Mouse (Mus musculus) naive thymus-derived CD4-positive, alpha-beta T cell, adult 2 months (primary cell): ENCODE measurements around the gene Olfr418.
"Not testable (repeated sequence)": the region's sequence is repeated elsewhere in the genome, so short reads cannot be mapped to it uniquely, and the experiment has no call there.

ENCODE experiments used
- DNase-seq: peaks from one replicate; pipeline ENCODE4 v3.0.0-alpha.2; 2011; ENCODE audit warnings: low read depth

Olfr418 gene

DNA sequence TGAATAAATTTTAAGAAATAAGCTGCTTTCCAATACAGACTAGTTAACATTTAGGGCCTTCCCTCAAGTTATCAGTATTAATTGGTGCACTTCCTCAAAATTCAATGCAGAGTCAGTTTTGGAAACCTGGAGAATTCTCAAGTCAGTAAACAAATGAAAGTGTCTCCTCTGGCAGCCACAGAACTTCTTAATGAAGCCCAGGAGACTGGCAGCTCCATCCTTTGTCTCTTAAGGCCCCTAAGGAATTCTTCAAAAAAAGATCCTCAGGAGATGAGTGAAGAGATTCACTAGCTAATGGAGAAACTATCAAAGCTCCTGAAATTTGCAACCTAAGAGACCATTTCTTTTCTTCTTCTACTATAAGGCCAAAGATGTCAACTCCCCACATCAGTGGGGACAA is at the start of gene Olfr418:
Olfr418 (plus strand) TSS at position 301 of the 400 bp plus-strand sequence.
- no peak for DNase-seq

DNA sequence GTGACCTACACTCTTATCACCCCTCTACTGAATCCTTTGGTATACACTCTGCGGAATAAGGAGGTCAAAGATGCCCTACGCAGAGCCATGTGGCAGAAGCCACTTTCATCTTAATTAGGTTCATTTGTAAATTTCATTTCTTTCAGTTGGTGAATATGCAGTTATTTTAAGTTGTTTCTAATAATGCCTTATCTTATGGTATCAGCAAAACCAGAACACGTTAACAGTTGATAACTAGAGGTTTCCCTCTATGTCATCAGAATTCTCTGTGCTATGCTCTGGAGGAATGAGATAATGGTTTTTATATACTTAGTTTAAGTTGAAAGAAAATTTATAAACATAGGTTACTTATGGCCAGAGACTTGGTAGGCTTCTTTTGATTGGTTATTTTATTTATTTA is 49.3 kb upstream of the Olfr418 start:
- no peak for DNase-seq

DNA sequence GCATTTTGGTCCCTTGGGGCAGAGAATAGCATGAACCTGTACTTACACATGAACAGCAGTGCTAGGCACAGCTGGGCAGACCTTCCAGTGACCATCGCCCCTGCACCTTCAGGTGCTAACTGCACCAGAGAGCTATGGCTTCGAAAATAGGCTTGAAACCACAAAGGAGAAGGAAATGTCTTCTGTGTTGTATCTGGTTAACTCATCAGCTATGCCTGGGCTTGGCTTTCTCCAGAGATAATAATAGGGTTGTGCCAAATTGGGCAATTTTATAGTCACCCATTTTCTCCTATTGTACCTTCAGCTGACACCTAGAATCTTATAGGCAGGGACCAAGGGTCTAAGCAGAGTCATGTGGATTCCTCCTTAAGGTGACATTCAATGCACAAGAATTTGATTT is 38.7 kb upstream of the Olfr418 start, which contains the start of gene Fcer1a:
Fcer1a (minus strand) TSS at position 134 of the 400 bp plus-strand sequence.
- DNase-seq, result no peak

DNA sequence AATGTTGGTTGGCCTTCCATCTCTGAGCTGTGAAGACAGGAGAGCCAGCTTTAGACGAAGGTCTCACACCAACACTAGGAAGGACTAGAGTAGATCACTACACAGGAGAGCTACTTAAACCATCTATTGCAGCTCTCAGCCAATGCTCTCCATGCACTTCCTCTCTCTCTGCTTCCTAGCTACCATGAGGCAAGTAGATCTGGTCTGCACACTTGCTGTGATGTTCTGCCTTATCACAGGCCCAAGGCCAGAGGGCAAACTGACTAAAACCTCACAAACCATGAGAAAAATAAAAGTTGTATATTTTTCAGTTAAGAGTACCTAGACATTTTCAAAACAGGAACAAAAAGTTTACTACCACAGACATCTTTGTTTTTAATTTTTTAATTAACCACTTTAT is 28.8 kb upstream of the Olfr418 start:
- DNase-seq, result not testable (repeated sequence)

DNA sequence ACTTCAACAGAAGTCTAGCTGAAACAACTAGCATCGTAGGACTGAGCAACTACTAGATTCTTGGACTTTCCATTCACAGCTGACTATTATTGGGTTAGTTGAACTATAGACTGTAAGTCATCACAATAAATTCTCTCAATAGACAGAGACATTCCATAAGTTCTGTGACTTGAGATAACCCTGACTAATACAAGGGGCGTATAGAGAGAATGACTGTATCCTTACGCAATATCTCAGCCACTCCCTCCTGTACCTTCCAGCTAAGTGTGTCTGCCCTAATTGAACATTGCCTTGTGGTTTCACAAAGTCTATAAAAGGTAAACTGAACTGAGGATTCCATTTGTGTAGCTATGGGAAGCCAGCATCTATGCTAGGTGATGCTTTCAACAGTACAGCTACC is 15.9 kb upstream of the Olfr418 start:
- DNase-seq, result no peak

DNA sequence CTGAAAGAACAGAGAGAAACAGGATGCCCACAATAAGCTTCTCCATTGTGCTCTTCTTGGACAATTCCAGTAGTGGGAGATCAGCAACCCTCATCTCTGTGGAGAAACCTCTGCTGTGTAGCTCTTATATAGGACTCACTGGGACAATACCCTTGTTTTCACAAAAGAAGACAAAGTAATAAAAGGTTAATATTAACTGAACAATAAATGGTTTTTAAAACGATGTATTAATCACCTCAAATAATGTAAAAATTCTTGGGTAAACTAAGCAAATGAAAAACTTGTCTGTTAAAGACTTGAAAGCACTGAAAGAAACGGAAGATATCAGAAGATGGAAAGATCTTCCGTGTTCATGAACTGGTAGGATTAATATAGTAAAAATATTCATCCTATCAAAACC is 11.9 kb downstream of the Olfr418 start, which contains the start of gene Mptx2:
Mptx2 (minus strand) TSS at position 101 of the 400 bp plus-strand sequence.
- no peak for DNase-seq

DNA sequence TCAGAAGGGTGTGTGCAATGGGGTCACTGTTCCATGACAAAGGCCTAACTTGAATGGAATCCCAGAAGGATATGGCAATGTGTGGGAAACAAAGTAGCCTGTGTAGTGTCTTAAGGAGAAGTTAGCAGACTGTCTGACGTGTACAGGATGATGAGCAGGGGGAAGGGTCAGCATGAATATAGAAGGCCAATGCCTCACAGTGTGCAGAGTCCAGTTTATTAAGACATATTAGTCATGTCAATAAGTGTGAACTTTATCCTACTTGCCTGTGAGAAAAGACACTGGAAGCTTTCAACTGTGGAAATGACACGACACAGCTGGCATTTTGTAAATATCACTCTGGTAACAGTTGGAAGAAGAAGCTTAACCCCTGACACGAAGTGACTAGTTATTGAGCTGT is 37.0 kb downstream of the Olfr418 start:
- DNase-seq, result not testable (repeated sequence)

DNA sequence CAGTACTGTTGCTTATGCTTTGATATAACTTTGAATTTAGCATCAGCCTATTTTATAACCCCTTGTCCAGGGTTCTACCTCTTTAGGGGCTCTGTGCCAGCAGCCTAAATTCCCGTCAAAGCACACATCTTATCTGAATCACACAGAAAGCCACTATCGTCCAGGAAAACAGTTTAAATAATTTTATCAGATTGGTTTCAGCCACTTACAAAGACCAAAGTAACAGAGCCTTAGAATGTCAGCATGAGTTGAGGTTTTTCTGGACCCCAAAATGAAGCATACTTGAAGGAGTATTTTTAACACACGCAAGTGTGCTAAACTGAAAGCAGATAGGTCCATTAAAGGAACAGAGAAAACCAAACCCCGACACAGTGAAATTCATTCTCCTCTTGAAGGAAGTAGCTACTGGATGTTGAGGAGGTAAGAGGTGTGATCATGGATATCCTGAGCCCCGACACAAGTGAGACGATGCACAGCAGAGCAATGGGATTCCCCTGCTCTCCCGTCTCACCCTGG is 47.8 kb downstream of the Olfr418 start:
- DNase-seq, result not testable (repeated sequence)

DNA sequence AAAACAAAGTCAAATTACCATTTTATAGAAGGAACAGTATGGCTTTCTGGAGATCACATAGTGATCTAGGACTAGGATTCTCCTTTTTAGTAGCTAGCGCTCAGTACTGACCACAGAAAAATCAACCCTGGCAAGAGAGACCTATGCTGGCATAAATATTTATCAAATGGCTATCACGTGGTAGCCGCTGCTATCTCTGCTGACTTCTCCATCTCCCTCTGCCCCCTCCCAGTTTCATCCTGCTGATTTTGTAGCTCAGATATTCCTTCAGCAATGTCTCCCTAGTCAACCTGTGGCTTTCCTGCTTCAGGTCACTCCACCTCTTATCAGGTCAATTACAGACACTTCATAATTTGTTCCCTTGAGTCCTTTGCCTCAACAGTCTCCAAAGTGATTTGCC is 49.9 kb downstream of the Olfr418 start:
- no peak for DNase-seq

DNA sequence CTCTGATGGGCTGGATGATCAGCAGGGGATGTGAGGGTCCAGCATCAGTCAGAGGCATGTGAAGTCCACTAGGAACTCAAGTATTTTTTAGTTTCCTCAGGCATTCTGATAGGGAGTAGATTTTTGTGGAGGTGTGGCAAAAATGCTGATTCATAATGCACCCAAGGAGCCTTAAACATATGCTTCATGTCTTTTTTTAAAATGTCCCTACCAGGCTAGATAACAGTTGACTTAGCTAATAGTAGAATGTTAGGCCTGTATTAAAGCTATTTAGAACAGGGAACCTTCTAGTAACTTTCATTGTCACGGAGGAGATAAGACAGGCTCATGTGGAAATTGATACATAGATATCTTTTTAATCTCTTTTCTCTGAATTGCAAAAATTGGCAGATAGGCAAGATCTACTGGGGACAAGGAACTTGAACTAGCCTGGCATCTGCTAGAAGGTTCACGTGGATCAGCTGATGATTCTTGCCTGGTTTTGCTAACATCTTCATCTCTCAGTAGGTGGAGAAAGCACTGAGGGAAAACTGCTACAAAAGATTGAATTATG is 52.2 kb downstream of the Olfr418 start:
- DNase-seq, result no peak

DNA sequence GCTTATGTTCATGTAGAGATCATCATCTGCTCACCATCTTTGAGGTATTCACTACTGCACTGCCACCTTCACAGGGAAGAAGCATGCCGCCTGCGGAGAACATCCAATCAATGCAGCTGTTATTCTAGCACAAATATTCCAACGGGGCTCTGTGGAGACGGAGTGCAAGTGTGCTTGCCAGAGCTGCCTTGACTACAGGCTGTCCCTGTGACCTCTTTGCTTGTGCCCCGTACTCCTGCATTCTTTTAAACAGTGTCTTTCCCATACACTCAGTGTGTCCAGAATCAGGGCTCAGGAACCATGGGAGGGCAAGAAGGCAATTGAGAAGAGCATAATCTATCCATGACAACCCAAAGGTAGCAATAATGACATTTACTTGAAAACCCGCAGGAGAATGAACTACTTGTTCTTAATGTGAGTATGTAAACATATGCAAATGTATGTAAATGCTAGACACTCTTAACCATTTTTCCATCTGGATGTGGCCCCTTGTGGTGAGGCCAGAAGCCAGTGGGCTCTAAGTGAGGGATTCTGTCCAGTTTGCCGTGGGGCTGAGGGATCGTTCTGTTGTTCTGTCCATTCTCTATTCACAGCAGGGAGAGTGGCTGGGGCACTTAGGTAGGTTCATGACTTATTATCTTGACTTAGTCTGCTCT is 55.9 kb downstream of the Olfr418 start:
- DNase-seq, result no peak

DNA sequence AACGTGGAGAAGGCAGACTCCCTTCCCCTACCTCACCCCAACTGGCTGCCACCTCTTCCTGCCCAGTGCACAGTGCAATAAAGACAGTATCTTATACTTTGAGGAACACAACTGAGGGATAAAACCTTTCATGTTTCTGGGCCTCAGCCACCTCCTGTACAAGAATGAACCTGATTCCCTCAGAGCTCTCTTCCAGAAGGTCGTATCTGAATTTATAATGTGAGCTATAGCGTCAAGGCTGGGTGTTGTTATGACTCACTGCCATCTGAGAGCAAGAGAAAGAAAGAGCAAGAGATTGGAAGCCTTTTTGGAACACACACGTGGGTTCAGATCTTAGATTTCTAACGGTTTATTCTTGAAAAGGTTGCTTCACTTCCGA is 56.4 kb downstream of the Olfr418 start:
- DNase-seq, result no peak
